Mouse (Mus musculus) bone marrow, adult 2 months (tissue): ENCODE data around the gene Chp1.

Source experiments
- CTCF ChIP-seq: fragments of 200-500 bp; IDR thresholded peaks from 2 replicates; pipeline ENCODE4 v1.5.1; 2011; ENCODE audit warnings: low read length, control low read depth; ENCODE audit not compliant: control insufficient read depth, insufficient read depth
- POLR2A ChIP-seq: fragments of 200-500 bp; IDR thresholded peaks from 2 replicates; pipeline ENCODE4 v1.6.1; 2011; ENCODE audit warnings: low read depth, mild to moderate bottlenecking, control low read depth, low read length, borderline replicate concordance; ENCODE audit not compliant: control insufficient read depth

DNA sequence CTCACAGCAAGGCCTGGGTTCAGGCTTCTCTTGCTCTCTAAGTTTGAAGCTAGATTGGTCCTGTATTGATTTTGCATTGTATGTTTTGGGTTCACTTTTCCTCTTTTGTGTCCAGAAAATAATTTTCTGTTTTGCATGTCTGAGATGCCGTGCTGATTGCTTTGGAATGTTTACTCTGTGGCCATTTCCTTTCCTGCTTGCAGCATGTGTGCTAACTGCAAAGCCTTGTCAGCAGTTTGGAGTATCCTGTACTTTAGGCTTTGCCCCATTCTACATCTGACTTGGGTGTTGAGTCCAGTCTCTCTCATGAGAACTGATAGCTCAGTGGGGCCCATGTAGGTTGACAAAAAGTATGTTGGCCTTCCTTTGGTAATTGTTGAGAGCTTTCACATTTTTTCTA lies 55.0 kb downstream of the Chp1 start:
- TF ChIP-seq CTCF (no peak), POLR2A (no peak)
